Mouse (Mus musculus) ES-Bruce4 (cell line): ENCODE results near the gene Nck2.

Source experiments
- CTCF ChIP-seq: IDR thresholded peaks from one replicate; pipeline ENCODE4 v1.8.1; 2011; ENCODE audit warnings: low read depth, low read length
- EP300 ChIP-seq: IDR thresholded peaks from 2 replicates; pipeline ENCODE4 v1.6.1; 2011; ENCODE audit warnings: low read depth, low read length; ENCODE audit not compliant: insufficient read depth

GRCm38 (mm10) chr1:43473734-43474534 lies 29.6 kb downstream of the Nck2 start:
- TF ChIP-seq CTCF (no peak), EP300 (no peak)
